Mouse (Mus musculus): ENCODE measurements around the gene Dhx37.
"Not testable (repeated sequence)": the region's sequence is repeated elsewhere in the genome, so short reads cannot be mapped to it uniquely, and the experiment has no call there.

Gene Dhx37

GRCm38 (mm10) chr5:125448631-125449030, 14.7 kb upstream of the Dhx37 start:
- DNase-seq (ENCODE audit: low spot score) = no peak

GRCm38 (mm10) chr5:125448026-125448425, 14.1 kb upstream of the Dhx37 start:
- no peak for DNase-seq (ENCODE audit: low spot score)

GRCm38 (mm10) chr5:125446344-125446743, 12.4 kb upstream of the Dhx37 start:
- no peak for DNase-seq (ENCODE audit: low spot score)

- DNase-seq (ENCODE audit: low spot score) = no peak
Measured at GRCm38 (mm10) chr5:125444554-125444953, 10.6 kb upstream of the Dhx37 start.

- DNase-seq (ENCODE audit: low spot score) = no peak
Measured at GRCm38 (mm10) chr5:125443915-125444314, 10.0 kb upstream of the Dhx37 start.

GRCm38 (mm10) chr5:125443335-125443734, 9.4 kb upstream of the Dhx37 start:
- no peak for DNase-seq (ENCODE audit: low spot score)

- DNase-seq (ENCODE audit: low spot score) = peak; percentile 10
Measured at GRCm38 (mm10) chr5:125442136-125442995, 8.4 kb upstream of the Dhx37 start.

- peak; percentile 53 for DNase-seq (ENCODE audit: low spot score)
Measured at GRCm38 (mm10) chr5:125441234-125442114, 7.6 kb upstream of the Dhx37 start, which contains the start of gene Bri3bp. Gene Bri3bp, plus strand, starts transcription at chr5:125441568.

GRCm38 (mm10) chr5:125440583-125441233, 6.8 kb upstream of the Dhx37 start:
- DNase-seq (ENCODE audit: low spot score) = no peak

- DNase-seq (ENCODE audit: low spot score) = not testable (repeated sequence)
Measured at GRCm38 (mm10) chr5:125434347-125434746, 426 bp upstream of the Dhx37 start.

- not testable (repeated sequence) for DNase-seq (ENCODE audit: low spot score)
Measured at GRCm38 (mm10) chr5:125432324-125432723, 1.6 kb downstream of the Dhx37 start.

- no peak for DNase-seq (ENCODE audit: low spot score)
Measured at GRCm38 (mm10) chr5:125426343-125426742, 7.6 kb downstream of the Dhx37 start.

GRCm38 (mm10) chr5:125425698-125426276, 8.1 kb downstream of the Dhx37 start:
- no peak for DNase-seq (ENCODE audit: low spot score)

- DNase-seq (ENCODE audit: low spot score) = no peak
Measured at GRCm38 (mm10) chr5:125419124-125419523, 14.8 kb downstream of the Dhx37 start.

GRCm38 (mm10) chr5:125418636-125419035, 15.3 kb downstream of the Dhx37 start:
- DNase-seq (ENCODE audit: low spot score) = no peak

- no peak for DNase-seq (ENCODE audit: low spot score)
Measured at GRCm38 (mm10) chr5:125416183-125416582, 17.7 kb downstream of the Dhx37 start.

- DNase-seq (ENCODE audit: low spot score) = no peak
Measured at GRCm38 (mm10) chr5:125413763-125414162, 20.2 kb downstream of the Dhx37 start.

- DNase-seq (ENCODE audit: low spot score) = not testable (repeated sequence)
Measured at GRCm38 (mm10) chr5:125412536-125412935, 21.4 kb downstream of the Dhx37 start.

GRCm38 (mm10) chr5:125411972-125412530, 21.9 kb downstream of the Dhx37 start:
- DNase-seq (ENCODE audit: low spot score) = peak; percentile 53

GRCm38 (mm10) chr5:125409348-125410090, 24.4 kb downstream of the Dhx37 start:
- DNase-seq (ENCODE audit: low spot score) = no peak

- DNase-seq (ENCODE audit: low spot score) = peak; percentile 77
Measured at GRCm38 (mm10) chr5:125408842-125409241, 25.1 kb downstream of the Dhx37 start.

Data from spleen, adult 12 weeks (tissue).